Mouse (Mus musculus) midbrain, embryonic 14.5 days (tissue): ENCODE data around the gene Dirc2. TPM values are rescaled to one million over a fixed set of nuclear protein-coding genes. Genes with fewer than 3 reads are reported as not detected.

ENCODE experiments used
- ATAC-seq: fragments of 200-750 bp; cut with Nextera tagmentation; 2 replicates; pipeline ENCODE4 v1.8.0; 2017; ENCODE audit warnings: moderate number of reproducible peaks, moderate library complexity; ENCODE audit not compliant: low FRiP score, low TSS enrichment
- DNase-seq: peaks from one replicate; pipeline ENCODE4 v3.0.0-alpha.2; 2015
- H3K27ac ChIP-seq: fragments of 300-500 bp; sonication (generic); replicated peaks from 2 replicates; pipeline ENCODE4 v1.5.1; 2014; ENCODE audit warnings: mild to moderate bottlenecking, low read depth, low read length, moderate library complexity
- H3K27me3 ChIP-seq: fragments of 300-500 bp; sonication (generic); 2 replicates; pipeline ENCODE4 v1.6.1; 2014; ENCODE audit warnings: low read length, control low read depth, mixed read lengths; ENCODE audit not compliant: control insufficient read depth, insufficient read depth
- H3K36me3 ChIP-seq: fragments of 300-500 bp; sonication (generic); 2 replicates; pipeline ENCODE4 v1.6.1; 2014; ENCODE audit warnings: low read length, control low read depth; ENCODE audit not compliant: control insufficient read depth, insufficient read depth
- H3K4me1 ChIP-seq: fragments of 300-500 bp; sonication (generic); 2 replicates; pipeline ENCODE4 v1.6.1; 2014; ENCODE audit warnings: mild to moderate bottlenecking, antibody characterized with exemption, low read length, control low read depth; ENCODE audit not compliant: control insufficient read depth, insufficient read depth
- H3K4me2 ChIP-seq: fragments of 300-500 bp; sonication (generic); 2 replicates; pipeline ENCODE4 v1.6.1; 2014; ENCODE audit warnings: mild to moderate bottlenecking, low read length, moderate library complexity
- H3K4me3 ChIP-seq: fragments of 300-500 bp; sonication (generic); replicated peaks from 2 replicates; pipeline ENCODE4 v1.5.1; 2014; ENCODE audit warnings: low read depth, low read length
- H3K9ac ChIP-seq: fragments of 300-500 bp; sonication (generic); replicated peaks from 2 replicates; pipeline ENCODE4 v1.6.1; 2014; ENCODE audit warnings: mild to moderate bottlenecking, low read length, moderate library complexity
- H3K9me3 ChIP-seq: fragments of 300-500 bp; sonication (generic); 2 replicates; pipeline ENCODE4 v1.6.1; 2016; ENCODE audit warnings: low read length, control low read depth, mixed read lengths; ENCODE audit not compliant: control insufficient read depth
- whole genome bisulfite sequencing: fragments of 180-500 bp; shearing (Covaris S2); extraction: QIAGEN DNeasy Blood & Tissue Kit; methylation state at CpG from one replicate; pipeline ENCODE4 v1.1.7; 2014; 5-methylcytosine and 5-hydroxymethylcytosine counted together
- polyA plus RNA-seq: library from polyadenylated mRNA; unstranded; fragments of >200 nt; fragmentation: Nextera tagmentation; extraction: Ambion mirVana; gene quantifications from 2 replicates; pipeline ENCODE4 v1.2.1, GENCODE M21; 2014

Gene Dirc2
- polyA plus RNA-seq, 1 experiment from 2014 or later, result 44.5 TPM

DNA sequence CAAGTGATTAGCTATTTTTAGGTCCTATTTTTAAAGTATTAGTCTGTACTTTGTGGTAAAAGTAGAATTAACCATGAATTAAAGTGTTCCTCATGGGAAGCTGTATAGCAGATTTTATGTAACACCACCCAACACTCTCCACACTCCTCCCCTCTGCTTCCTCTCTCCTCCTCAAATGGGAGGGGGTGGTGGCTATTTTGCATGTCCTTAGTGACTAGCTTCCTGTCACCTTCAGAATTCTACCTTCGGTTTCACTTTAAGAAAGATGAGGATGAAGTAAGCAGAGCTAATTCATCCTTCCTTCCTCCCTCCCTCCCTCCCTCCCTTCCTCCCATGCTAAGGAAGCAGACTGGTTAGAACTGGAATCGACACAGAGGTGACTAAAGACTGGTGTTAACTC is 73.1 kb downstream of the Dirc2 start:
- Histone ChIP-seq H3K27ac (no peak overlapping the region), H3K4me1 (no peaks in the 10 kb centered on the region), H3K36me3 (peaks cover 16% of the 10 kb centered on the region), H3K4me2 (no peak overlapping the region), H3K9ac (no peak overlapping the region), H3K9me3 (no peaks in the 10 kb centered on the region), H3K27me3 (no peaks in the 10 kb centered on the region), H3K4me3 (no peak overlapping the region)
- DNase-seq (no peak), ATAC-seq (no peak)
- WGBS, result 100% methylated on average over 2 of the region's 2 CpGs

DNA sequence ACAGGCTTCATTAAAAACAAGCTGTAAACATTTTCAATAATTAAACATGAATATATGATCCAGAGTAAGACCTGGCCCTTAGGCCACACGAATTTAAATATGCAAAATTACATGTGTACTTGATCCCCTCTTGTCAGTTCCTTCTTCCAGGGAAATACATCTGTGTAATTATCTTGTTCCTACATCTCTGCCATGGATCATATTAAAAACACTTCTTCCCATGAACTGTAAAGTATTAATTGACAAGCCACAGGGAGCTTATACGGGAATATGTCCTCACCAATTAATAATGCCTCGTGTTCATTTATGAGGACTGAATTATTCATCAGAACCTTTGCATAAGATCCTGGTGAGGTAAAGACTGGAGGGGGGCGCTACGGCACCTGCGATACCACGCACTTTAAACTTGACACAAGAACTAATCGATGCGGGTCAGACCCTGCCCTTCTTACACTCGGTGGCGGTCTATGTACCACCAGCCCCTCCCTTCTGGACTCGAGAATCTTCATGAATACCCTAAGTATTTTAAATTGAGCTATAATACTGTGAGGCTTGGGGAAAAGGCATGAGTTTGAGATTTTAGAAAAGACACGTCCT is 74.8 kb downstream of the Dirc2 start:
- H3K27ac ChIP-seq, result no peak overlapping the region
- no peaks in the 10 kb centered on the region for H3K4me1 ChIP-seq
- H3K27me3 ChIP-seq, result no peaks in the 10 kb centered on the region
- DNase-seq (peak; percentile 44), ATAC-seq (peak; percentile 31; the same call in 1 of the 2 replicates)
- H3K9me3 ChIP-seq, result no peaks in the 10 kb centered on the region
- H3K4me2 ChIP-seq, result no peak overlapping the region
- WGBS, result 64% methylated on average over 13 of the region's 13 CpGs
- H3K9ac ChIP-seq, result no peak overlapping the region
- no peak overlapping the region for H3K4me3 ChIP-seq
- peaks cover 16% of the 10 kb centered on the region for H3K36me3 ChIP-seq

DNA sequence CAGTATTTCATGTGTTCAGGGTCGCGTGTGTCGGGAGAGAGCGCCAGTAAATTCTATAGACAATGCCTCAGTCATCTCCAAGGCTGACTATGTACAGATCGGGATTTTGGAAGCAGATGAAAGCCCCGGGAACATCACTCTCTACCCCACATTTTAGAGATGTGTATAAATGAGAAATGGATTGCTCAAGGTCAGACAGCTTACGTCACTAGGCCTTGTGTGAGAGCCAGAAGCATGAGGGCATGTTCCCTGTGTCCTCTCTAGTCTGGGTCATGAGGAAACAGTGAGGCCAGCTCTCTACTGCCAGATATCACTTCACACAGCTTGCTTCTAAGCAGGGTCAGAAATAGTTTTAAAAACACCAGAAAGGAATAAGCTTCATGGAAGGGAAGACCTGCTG is 77.5 kb downstream of the Dirc2 start:
- Histone ChIP-seq H3K4me2 (no peak overlapping the region), H3K9me3 (no peaks in the 10 kb centered on the region), H3K4me3 (no peak overlapping the region), H3K9ac (no peak overlapping the region), H3K27me3 (no peaks in the 10 kb centered on the region), H3K4me1 (no peaks in the 10 kb centered on the region), H3K27ac (no peak overlapping the region), H3K36me3 (peaks cover 3% of the 10 kb centered on the region; the same call in 1 of the 2 replicates)
- ATAC-seq, result no peak
- no peak for DNase-seq
- WGBS, result 93% methylated on average over 7 of the region's 7 CpGs

DNA sequence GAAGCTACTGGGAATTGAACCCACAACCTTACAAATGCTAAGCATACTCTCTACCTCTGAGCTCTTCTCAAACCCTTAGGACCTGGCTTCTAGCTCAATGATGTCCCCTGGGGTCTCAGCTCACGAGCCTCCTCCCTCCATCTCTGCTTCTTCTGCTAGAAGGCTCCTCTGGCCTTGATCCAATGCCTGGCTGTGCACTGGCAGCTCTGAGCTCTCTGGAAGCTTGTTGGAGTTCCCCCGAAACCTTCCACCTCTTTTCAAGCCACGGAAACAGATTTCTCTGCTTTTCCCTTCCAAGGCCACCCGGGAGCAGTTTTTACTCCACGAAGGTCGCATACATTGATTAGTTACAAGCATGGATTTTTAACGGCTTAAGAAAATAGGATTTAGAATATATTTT is 82.7 kb downstream of the Dirc2 start:
- DNase-seq, result peak; percentile 51
- Histone ChIP-seq H3K4me1 (peaks cover 7% of the 10 kb centered on the region), H3K4me3 (no peak overlapping the region), H3K36me3 (no peaks in the 10 kb centered on the region), H3K9me3 (no peaks in the 10 kb centered on the region), H3K27ac (no peak overlapping the region), H3K27me3 (peaks cover 2% of the 10 kb centered on the region; the same call in 1 of the 2 replicates), H3K9ac (no peak overlapping the region), H3K4me2 (no peak overlapping the region)
- WGBS, result 43% methylated on average over 7 of the region's 7 CpGs
- no peak for ATAC-seq

DNA sequence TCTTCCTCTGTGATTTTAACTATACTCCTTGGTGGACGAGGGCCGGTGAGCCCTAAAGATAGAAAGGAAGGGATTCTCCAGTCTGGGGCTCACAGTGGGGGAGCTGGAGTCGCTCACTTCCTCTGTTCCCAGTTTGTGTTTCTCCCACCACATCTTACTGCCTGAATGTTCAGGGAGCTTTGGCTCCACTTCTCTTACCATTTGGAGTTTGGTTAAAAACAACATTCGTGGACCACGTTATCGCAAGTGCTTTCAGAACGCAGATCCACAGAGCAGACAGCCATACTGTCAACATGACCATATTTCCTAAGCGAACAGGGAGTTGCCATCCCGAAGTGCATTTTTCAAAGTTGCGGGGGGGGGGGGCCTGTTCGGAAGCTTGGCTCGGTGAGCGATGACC is 84.1 kb downstream of the Dirc2 start:
- Histone ChIP-seq H3K9me3 (no peaks in the 10 kb centered on the region), H3K9ac (no peak overlapping the region), H3K27me3 (peaks cover 2% of the 10 kb centered on the region; the same call in 1 of the 2 replicates), H3K4me1 (peaks cover 9% of the 10 kb centered on the region), H3K36me3 (no peaks in the 10 kb centered on the region), H3K4me2 (no peak overlapping the region), H3K4me3 (no peak overlapping the region), H3K27ac (no peak overlapping the region)
- 79% methylated on average over 13 of the region's 13 CpGs for WGBS
- DNase-seq (no peak), ATAC-seq (no peak)

DNA sequence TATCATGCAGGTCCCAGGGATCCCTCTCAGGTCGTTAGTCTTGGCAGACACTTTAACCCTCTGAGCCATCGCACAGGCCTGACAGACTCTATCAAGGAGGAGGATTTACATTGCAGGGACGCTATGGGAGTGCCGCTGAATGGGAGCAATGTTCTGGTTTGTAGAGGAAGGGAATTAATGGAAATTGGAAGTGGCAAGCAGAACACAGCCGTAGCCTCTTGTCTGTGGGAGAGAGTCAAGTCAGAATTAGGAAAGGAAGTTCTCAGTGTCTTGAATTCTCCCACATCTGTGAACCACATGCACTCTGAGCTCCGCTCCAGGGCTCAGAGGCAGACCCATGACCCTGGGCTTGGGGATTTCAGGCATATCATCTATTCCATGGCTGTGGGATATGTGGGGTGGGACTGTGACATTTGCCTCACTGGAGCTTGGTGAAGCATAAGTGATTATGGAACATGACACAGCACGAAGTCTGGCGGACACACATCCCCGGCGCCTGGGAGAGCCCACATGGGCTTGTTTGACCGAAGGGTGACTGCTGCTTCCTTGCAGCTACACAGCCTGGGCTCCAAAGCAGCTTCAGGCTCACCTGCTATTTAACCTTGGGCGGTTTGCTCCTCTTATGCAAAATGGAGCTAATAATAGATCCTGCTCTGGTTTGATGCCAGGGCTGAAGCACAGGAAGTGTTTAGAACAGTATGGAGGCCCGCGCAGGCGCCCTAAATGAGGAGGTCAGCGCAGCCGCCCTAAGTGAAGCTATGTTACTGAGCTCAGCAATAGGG is 87.6 kb downstream of the Dirc2 start:
- DNase-seq, result peak; percentile 65
- H3K27ac ChIP-seq, result no peak overlapping the region
- no peak overlapping the region for H3K9ac ChIP-seq
- ATAC-seq, result peak; percentile 78; the same call in 1 of the 2 replicates
- no peak overlapping the region; the same call in 1 of the 2 replicates for H3K4me2 ChIP-seq
- no peak overlapping the region for H3K4me3 ChIP-seq
- H3K9me3 ChIP-seq, result no peaks in the 10 kb centered on the region
- 35% methylated on average over 17 of the region's 17 CpGs for WGBS
- H3K36me3 ChIP-seq, result no peaks in the 10 kb centered on the region
- peaks cover 9% of the 10 kb centered on the region for H3K4me1 ChIP-seq
- H3K27me3 ChIP-seq, result peaks cover 2% of the 10 kb centered on the region; the same call in 1 of the 2 replicates

DNA sequence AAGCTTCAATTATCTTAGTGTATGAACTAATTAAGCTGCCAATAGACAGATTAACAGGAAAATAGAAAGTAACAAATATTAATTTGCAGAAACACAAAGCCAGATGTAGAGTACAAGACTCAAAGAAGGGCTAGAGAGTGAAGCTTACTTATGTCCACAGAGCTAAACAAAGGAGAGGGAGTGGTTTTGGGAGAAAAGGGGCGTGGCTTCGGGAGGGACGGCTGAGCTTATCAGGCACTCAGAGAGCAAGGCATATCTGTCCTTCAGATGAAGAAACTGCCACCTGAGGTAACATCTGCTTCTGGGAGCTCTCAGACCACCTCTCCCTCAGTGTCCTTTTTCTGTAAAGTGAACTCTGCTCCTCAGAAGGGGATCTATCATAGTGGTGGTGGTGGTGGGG is 90.7 kb downstream of the Dirc2 start:
- WGBS, result 30% methylated on average over 3 of the region's 3 CpGs
- Histone ChIP-seq H3K4me1 (peaks cover 9% of the 10 kb centered on the region), H3K27ac (no peak overlapping the region), H3K9ac (no peak overlapping the region), H3K36me3 (no peaks in the 10 kb centered on the region), H3K4me2 (no peak overlapping the region), H3K9me3 (no peaks in the 10 kb centered on the region), H3K4me3 (no peak overlapping the region), H3K27me3 (no peaks in the 10 kb centered on the region)
- ATAC-seq (no peak), DNase-seq (no peak)

DNA sequence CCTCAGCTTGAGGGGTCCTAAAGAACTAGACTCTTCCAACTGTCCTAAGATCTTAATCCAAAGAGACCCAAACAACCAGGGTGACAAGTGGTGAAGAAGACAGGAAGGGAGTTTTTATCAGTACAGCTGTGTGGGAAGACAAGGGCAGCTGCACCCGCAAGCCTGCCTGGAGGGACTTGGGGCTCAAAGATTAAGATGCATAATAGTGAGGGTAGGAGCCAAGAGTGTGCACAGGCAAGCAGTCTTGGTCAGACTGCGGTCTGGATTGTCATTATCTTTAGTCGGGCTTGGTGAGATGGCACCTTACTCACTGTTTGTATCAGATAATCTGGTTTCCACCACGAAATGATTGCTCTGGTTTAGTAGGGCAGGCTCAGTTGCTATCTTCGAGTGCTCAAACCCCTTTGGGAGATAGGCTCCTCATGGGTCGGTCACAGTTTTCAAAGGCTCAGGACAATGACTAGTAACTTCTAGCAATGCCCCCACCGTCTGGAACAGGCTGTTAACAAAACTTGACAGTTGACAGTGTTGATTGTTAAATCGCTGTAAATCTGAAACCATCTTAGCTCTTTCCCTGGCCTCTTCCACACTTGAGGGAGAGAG is 91.5 kb downstream of the Dirc2 start:
- peaks cover 9% of the 10 kb centered on the region for H3K4me1 ChIP-seq
- H3K27ac ChIP-seq, result no peak overlapping the region
- DNase-seq, result no peak
- no peaks in the 10 kb centered on the region for H3K27me3 ChIP-seq
- no peak for ATAC-seq
- H3K9ac ChIP-seq, result no peak overlapping the region
- no peak overlapping the region for H3K4me2 ChIP-seq
- no peak overlapping the region for H3K4me3 ChIP-seq
- 49% methylated on average over 8 of the region's 8 CpGs for WGBS
- H3K36me3 ChIP-seq, result no peaks in the 10 kb centered on the region
- H3K9me3 ChIP-seq, result no peaks in the 10 kb centered on the region
